Mouse (Mus musculus) brain, embryonic 14.5 days (tissue): ENCODE measurements around the gene Tpo.

Experiments used
- CTCF ChIP-seq: fragments of 200-500 bp; IDR thresholded peaks from 2 replicates; pipeline ENCODE4 v1.5.1; 2012; ENCODE audit warnings: inconsistent platforms, mild to moderate bottlenecking, moderate library complexity, borderline replicate concordance; ENCODE audit not compliant: insufficient read depth, insufficient read length; ENCODE audit errors: extremely low read depth
- POLR2A ChIP-seq: fragments of 200-500 bp; IDR thresholded peaks from 2 replicates; pipeline ENCODE4 v1.6.1; 2012; ENCODE audit warnings: mild to moderate bottlenecking, inconsistent platforms, borderline replicate concordance; ENCODE audit not compliant: poor library complexity, insufficient read depth, insufficient read length, severe bottlenecking; ENCODE audit errors: extremely low read depth

DNA sequence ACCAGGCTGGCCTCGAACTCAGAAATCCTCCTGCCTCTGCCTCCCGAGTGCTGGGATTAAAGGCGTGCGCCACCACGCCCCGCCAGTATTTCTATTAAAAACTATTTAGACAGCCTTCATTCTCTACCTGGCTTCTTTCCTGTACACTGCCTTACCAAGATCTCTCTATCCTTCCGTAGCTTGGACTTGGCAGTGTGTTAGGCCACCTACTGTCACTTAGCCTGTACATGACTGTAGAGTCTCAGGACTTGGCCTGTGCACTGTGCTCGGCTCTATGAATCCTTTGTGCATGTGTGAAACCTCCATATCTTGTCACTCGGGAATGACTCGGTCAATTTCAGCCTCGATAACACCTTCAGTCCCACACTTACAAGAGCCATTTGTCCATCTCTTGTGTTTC lies 55.4 kb downstream of the Tpo start:
- TF ChIP-seq POLR2A (no peak), CTCF (no peak)
